Mouse (Mus musculus): Measurements from ENCODE around the gene St3gal4. TPM values are rescaled to one million over a fixed set of nuclear protein-coding genes. Genes with fewer than 3 reads are reported as not detected.

Gene St3gal4
- total and polyA plus RNA-seq, 3 experiments = 11.9 to 29.5 (median 26.1) TPM

DNA sequence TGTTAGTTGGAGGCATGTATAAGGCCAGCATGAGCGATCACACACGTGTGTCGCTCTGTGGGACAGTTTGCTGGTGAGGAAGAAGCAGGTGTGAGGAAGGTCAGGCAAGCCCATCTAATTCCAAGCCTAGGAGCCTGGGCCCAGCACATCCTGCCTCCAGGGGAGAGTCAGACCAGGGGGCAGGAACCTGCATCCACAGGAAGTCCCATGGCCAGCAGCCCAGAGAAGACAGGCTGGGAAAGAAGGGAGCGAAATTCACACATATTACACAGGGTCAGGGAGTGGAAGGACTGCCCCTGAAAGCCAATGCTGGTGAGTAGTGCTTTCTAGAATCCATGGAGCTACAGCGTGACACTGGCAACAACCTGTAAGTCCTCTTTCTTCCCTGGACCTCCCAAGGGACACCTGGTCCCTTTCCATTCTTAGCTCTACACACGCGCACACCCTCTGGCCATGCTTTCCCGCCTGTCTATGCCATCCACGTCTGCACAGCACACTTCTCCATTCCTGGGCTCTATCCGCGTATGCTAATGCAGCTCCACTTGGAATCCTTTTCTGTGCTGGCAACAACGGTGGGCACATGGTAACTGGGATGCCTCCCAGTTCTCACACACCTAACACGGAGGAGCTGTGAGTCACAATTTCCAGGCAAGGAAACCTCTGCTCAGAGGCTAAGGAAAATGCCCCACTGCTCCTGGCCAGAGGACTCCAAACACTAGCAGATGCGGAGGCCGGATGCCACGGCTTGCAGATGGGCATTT lies 12.7 kb upstream of the St3gal4 start:
- H3K9ac ChIP-seq (ENCODE audit: low read depth, low read length) = no peak overlapping the region
- no peaks in the 10 kb centered on the region for H3K27me3 ChIP-seq (ENCODE audit: control insufficient read depth, insufficient read depth, low read length)
- H3K27ac ChIP-seq = peak overlapping the region; percentile 18
- H3K79me2 ChIP-seq (replicated peaks; ENCODE audit: control insufficient read depth, insufficient read depth, low read length) = no peaks in the 10 kb centered on the region
- H3K4me3 ChIP-seq = no peak overlapping the region
- intact Hi-C loops (cut with DNase I) = loop anchor here (2.0 kb wide), 1 partner anchor 29 kb away; no protein-coding TSS in a partner anchor
- TF ChIP-seq CTCF (IDR thresholded peaks at IDR 0.05) (0 out of 2 replicates have a peak, but pooled peaks have one; percentile 6), EP300 (IDR thresholded peaks at IDR 0.05; ENCODE audit: insufficient read depth, low read depth, low read length) (peak; percentile 63; the same call in 1 of the 2 replicates), POLR2A (IDR thresholded peaks at IDR 0.05; ENCODE audit: insufficient read depth, low read depth, low read length) (no peak)
- peaks cover 14% of the 10 kb centered on the region for H3K4me1 ChIP-seq (ENCODE audit: control insufficient read depth, insufficient read depth, low read length)
- peak; percentile 48 to 64 for DNase-seq
- 45% methylated on average over 16 of the region's 16 CpGs for WGBS
- H3K36me3 ChIP-seq (ENCODE audit: control insufficient read depth, insufficient read depth, low read length) = peaks cover 3% of the 10 kb centered on the region; the same call in 1 of the 2 replicates

DNA sequence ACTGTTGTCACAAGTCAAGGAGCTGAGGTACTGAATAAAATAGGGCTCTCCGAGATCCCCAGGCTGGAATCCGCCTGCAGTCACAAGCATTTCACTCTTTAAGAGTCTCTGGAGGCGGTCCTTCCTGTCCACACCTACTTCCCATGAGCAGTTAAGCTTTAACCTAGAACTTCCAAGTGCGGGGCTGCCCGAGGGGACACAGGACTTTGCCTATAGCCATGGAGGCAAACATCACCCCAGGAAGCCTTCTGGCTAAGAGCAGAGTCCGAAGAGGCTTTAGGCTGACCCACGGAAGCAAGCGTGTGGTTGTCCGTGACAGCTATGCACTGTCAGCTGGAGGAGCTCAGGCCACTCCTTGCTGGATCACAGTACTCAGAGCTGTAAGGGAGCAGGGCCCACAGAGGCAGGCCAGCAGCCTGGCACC lies 9.9 kb upstream of the St3gal4 start:
- Histone ChIP-seq H3K79me2 (replicated peaks; ENCODE audit: control insufficient read depth, insufficient read depth, low read length) (no peaks in the 10 kb centered on the region), H3K4me3 (peak overlapping the region; percentile 19; the same call in 1 of the 2 replicates), H3K4me1 (ENCODE audit: control insufficient read depth, insufficient read depth, low read length) (peaks cover 30% of the 10 kb centered on the region), H3K27me3 (ENCODE audit: control insufficient read depth, insufficient read depth, low read length) (no peaks in the 10 kb centered on the region), H3K9ac (ENCODE audit: low read depth, low read length) (peak overlapping the region; percentile 1; the same call in 1 of the 2 replicates), H3K27ac (peak overlapping the region; percentile 78), H3K36me3 (ENCODE audit: control insufficient read depth, insufficient read depth, low read length) (peaks cover 3% of the 10 kb centered on the region; the same call in 1 of the 2 replicates)
- TF ChIP-seq EP300 (IDR thresholded peaks at IDR 0.05; ENCODE audit: insufficient read depth, low read depth, low read length) = no peak
- TF ChIP-seq CTCF (IDR thresholded peaks at IDR 0.05) = no peak
- peak; percentile 58 for TF ChIP-seq POLR2A (IDR thresholded peaks at IDR 0.05; ENCODE audit: insufficient read depth, low read depth, low read length)
- peak in 1 of 2 experiments; percentile 53 for DNase-seq
- 51% methylated on average over 9 of the region's 9 CpGs for WGBS
- intact Hi-C loops (cut with DNase I) = no loop called here

DNA sequence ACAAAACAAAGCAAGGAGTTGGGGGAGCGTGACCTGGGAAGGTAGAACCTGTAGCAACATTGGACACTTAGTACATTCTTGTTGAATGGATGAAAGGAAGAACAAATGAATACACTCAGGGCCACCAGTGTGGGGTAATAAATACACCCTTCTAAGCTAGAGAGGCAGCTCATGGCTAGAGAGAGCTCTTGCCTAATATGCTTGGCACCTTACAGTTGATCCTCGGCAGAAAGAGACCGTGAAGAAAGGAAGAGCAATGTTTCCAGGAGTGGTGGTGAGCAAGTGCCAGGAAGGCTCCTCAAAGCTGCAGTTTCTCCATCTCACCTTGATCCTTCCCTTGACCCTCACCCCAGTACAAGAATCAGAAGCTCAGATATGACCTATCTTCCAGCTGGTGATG lies 9.5 kb upstream of the St3gal4 start:
- Histone ChIP-seq H3K4me1 (ENCODE audit: control insufficient read depth, insufficient read depth, low read length) (peaks cover 33% of the 10 kb centered on the region), H3K36me3 (ENCODE audit: control insufficient read depth, insufficient read depth, low read length) (peaks cover 3% of the 10 kb centered on the region; the same call in 1 of the 2 replicates), H3K27ac (peak overlapping the region; percentile 78), H3K4me3 (peak overlapping the region; percentile 19; the same call in 1 of the 2 replicates), H3K27me3 (ENCODE audit: control insufficient read depth, insufficient read depth, low read length) (no peaks in the 10 kb centered on the region), H3K79me2 (replicated peaks; ENCODE audit: control insufficient read depth, insufficient read depth, low read length) (no peaks in the 10 kb centered on the region), H3K9ac (ENCODE audit: low read depth, low read length) (no peak overlapping the region)
- WGBS = 62% methylated on average over 3 of the region's 3 CpGs
- no peak for DNase-seq
- intact Hi-C loops (cut with DNase I) = no loop called here
- no peak for TF ChIP-seq POLR2A (IDR thresholded peaks at IDR 0.05; ENCODE audit: insufficient read depth, low read depth, low read length)
- TF ChIP-seq CTCF (IDR thresholded peaks at IDR 0.05) = no peak
- no peak for TF ChIP-seq EP300 (IDR thresholded peaks at IDR 0.05; ENCODE audit: insufficient read depth, low read depth, low read length)

DNA sequence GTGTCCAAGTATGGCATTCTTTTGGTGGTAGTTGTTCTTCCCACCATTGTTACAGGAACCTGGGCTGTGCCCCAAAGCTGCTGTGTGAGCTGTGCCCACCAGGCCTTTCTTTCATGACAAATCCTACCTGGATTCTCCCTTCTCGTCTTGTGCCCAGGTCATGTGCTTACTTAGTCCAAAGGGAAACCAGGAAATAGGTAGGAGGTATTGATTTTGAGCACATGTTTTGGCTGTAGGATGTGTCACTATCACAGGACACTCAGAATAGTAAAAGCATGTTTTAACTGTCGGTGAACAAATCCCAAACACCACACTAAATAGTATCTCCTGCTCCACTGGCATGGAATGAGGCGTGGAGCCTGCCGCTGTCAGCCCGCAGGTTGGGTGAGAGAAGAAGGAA lies 8.5 kb upstream of the St3gal4 start:
- Histone ChIP-seq H3K27me3 (ENCODE audit: control insufficient read depth, insufficient read depth, low read length) (no peaks in the 10 kb centered on the region), H3K9ac (ENCODE audit: low read depth, low read length) (no peak overlapping the region), H3K79me2 (replicated peaks; ENCODE audit: control insufficient read depth, insufficient read depth, low read length) (no peaks in the 10 kb centered on the region), H3K4me3 (no peak overlapping the region), H3K27ac (peak overlapping the region; percentile 78), H3K36me3 (ENCODE audit: control insufficient read depth, insufficient read depth, low read length) (peaks cover 3% of the 10 kb centered on the region; the same call in 1 of the 2 replicates), H3K4me1 (ENCODE audit: control insufficient read depth, insufficient read depth, low read length) (peaks cover 39% of the 10 kb centered on the region)
- DNase-seq = peak in 1 of 2 experiments; percentile 26
- WGBS = 72% methylated on average over 5 of the region's 5 CpGs
- intact Hi-C loops (cut with DNase I) = no loop called here
- no peak for TF ChIP-seq EP300 (IDR thresholded peaks at IDR 0.05; ENCODE audit: insufficient read depth, low read depth, low read length)
- no peak for TF ChIP-seq POLR2A (IDR thresholded peaks at IDR 0.05; ENCODE audit: insufficient read depth, low read depth, low read length)
- TF ChIP-seq CTCF (IDR thresholded peaks at IDR 0.05) = no peak

DNA sequence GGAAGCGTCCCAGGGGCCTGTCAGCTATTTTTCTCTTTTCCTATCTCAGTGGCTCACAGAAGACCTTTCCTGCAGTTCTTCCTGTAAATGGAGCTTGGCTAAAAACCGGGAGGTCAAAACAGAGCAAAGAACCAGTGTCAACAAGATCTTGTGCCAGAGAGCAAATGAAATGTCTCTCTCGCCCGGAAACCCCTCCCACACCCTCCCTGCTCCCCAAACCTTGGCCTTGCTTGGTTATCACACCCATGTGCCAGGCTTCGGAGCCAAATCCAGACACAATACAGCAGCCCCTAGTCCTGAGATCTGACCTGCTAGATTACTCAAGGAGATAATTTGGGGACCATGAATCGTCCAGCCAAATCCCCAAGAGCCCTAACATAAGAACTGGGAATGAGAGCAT lies 8.1 kb upstream of the St3gal4 start:
- intact Hi-C loops (cut with DNase I) = no loop called here
- no peaks in the 10 kb centered on the region for H3K27me3 ChIP-seq (ENCODE audit: control insufficient read depth, insufficient read depth, low read length)
- TF ChIP-seq EP300 (IDR thresholded peaks at IDR 0.05; ENCODE audit: insufficient read depth, low read depth, low read length) = peak; percentile 83; the same call in 1 of the 2 replicates
- no peak for TF ChIP-seq CTCF (IDR thresholded peaks at IDR 0.05)
- H3K4me1 ChIP-seq (ENCODE audit: control insufficient read depth, insufficient read depth, low read length) = peaks cover 39% of the 10 kb centered on the region
- peaks cover 3% of the 10 kb centered on the region for H3K36me3 ChIP-seq (ENCODE audit: control insufficient read depth, insufficient read depth, low read length)
- no peaks in the 10 kb centered on the region for H3K79me2 ChIP-seq (replicated peaks; ENCODE audit: control insufficient read depth, insufficient read depth, low read length)
- no peak overlapping the region for H3K9ac ChIP-seq (ENCODE audit: low read depth, low read length)
- peak overlapping the region; percentile 78 for H3K27ac ChIP-seq
- H3K4me3 ChIP-seq = no peak overlapping the region
- peak; percentile 57 to 68 for DNase-seq
- WGBS = 41% methylated on average over 6 of the region's 6 CpGs

DNA sequence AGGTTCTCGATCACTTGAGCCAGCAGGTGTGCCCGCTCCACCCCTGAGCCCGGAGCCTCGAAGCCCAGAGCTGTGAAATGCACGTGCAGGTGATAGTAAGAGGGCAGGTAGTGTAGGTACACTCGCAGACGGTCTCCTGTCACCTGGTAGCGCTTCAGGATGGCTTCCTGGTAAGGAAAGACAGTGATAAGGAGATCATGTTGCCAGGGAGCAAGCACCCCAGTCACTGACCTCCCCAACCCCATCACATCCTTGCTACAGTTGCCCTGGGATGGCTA lies 5.5 kb upstream of the St3gal4 start:
- H3K27ac ChIP-seq = peak overlapping the region; percentile 65
- 95% methylated on average over 8 of the region's 8 CpGs for WGBS
- peaks cover 3% of the 10 kb centered on the region for H3K36me3 ChIP-seq (ENCODE audit: control insufficient read depth, insufficient read depth, low read length)
- H3K4me1 ChIP-seq (ENCODE audit: control insufficient read depth, insufficient read depth, low read length) = peaks cover 37% of the 10 kb centered on the region
- TF ChIP-seq CTCF (IDR thresholded peaks at IDR 0.05) (no peak), POLR2A (IDR thresholded peaks at IDR 0.05; ENCODE audit: insufficient read depth, low read depth, low read length) (no peak), EP300 (IDR thresholded peaks at IDR 0.05; ENCODE audit: insufficient read depth, low read depth, low read length) (no peak)
- DNase-seq = peak in 1 of 2 experiments; percentile 21
- no peak overlapping the region for H3K9ac ChIP-seq (ENCODE audit: low read depth, low read length)
- no peaks in the 10 kb centered on the region for H3K79me2 ChIP-seq (replicated peaks; ENCODE audit: control insufficient read depth, insufficient read depth, low read length)
- H3K27me3 ChIP-seq (ENCODE audit: control insufficient read depth, insufficient read depth, low read length) = no peaks in the 10 kb centered on the region
- H3K4me3 ChIP-seq = no peak overlapping the region
- intact Hi-C loops (cut with DNase I) = no loop called here

All from heart, adult 2 months (tissue).